Mouse (Mus musculus) neural tube, embryonic 12.5 days (tissue): ENCODE data around the gene 1110032F04Rik. TPM values are rescaled to one million over a fixed set of nuclear protein-coding genes. Genes with fewer than 3 reads are reported as not detected.

ENCODE experiments used
- ATAC-seq: fragments of 200-750 bp; cut with Nextera tagmentation; 2 replicates; pipeline ENCODE4 v1.8.0; 2017; ENCODE audit warnings: low read depth, mild to moderate bottlenecking, moderate TSS enrichment, moderate library complexity; ENCODE audit not compliant: low FRiP score
- H3K27ac ChIP-seq: fragments of 300-500 bp; sonication (generic); 2 replicates; pipeline ENCODE4 v1.5.1; 2016
- H3K27me3 ChIP-seq: fragments of 300-500 bp; sonication (generic); replicated peaks from 2 replicates; pipeline ENCODE4 v1.6.1; 2016; ENCODE audit warnings: mild to moderate bottlenecking
- H3K36me3 ChIP-seq: fragments of 300-500 bp; sonication (generic); 2 replicates; pipeline ENCODE4 v1.6.1; 2016; ENCODE audit warnings: mild to moderate bottlenecking
- H3K4me1 ChIP-seq: fragments of 300-500 bp; sonication (generic); 2 replicates; pipeline ENCODE4 v1.6.1; 2016
- H3K4me2 ChIP-seq: fragments of 300-500 bp; sonication (generic); replicated peaks from 2 replicates; pipeline ENCODE4 v1.6.1; 2016; ENCODE audit warnings: mild to moderate bottlenecking
- H3K4me3 ChIP-seq: fragments of 300-500 bp; sonication (generic); 2 replicates; pipeline ENCODE4 v1.5.1; 2016
- H3K9ac ChIP-seq: fragments of 300-500 bp; sonication (generic); 2 replicates; pipeline ENCODE4 v1.6.1; 2016; ENCODE audit warnings: mild to moderate bottlenecking
- H3K9me3 ChIP-seq: fragments of 300-500 bp; sonication (generic); 2 replicates; pipeline ENCODE4 v1.6.1; 2016; ENCODE audit warnings: mild to moderate bottlenecking
- WGBS: fragments of 180-500 bp; shearing (Covaris S2); methylation state at CpG from one replicate; pipeline ENCODE4 v1.1.7; 2016; 5-methylcytosine and 5-hydroxymethylcytosine counted together
- polyA plus RNA-seq: library from polyadenylated mRNA; unstranded; fragments of >200 nt; fragmentation: Nextera tagmentation; extraction: Ambion mirVana; gene quantifications from 2 replicates; pipeline ENCODE4 v1.2.1, GENCODE M21; 2016

The 1110032F04Rik gene
- polyA plus RNA-seq = 3.9 and 4.6 TPM in 2 replicates

DNA sequence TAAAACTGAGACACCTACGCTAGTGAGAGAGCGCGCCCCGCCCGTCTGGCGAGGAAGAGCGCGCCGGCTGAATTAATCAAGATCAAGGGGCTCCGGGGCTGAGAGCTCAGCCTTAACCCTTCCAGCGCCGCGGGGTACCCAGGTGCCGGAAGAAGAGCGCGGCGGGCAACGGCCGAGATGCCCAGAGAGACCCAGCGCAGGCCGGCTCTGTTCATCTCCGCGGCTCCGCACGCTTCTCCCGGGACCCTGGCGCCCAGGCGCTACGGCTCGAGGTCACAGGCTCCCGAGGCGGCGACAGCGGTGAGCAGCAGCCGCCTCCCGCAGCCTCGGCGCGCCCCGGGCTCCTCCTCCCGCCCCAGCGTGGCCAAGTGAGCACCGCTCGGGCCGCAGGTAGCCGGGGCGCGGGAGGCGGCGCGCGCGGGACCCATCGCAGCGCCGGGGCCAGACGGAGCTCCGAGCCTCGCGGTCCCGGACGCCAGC lies at the start of gene 1110032F04Rik:
Gene 1110032F04Rik, plus strand, starts transcription at position 376 of the 480 bp plus-strand sequence.
- Histone ChIP-seq H3K36me3 (no peaks in the 10 kb centered on the region), H3K9ac (peak within 1 kb of the TSS; percentile 74), H3K27me3 (peaks cover 23% of the 10 kb centered on the region), H3K9me3 (no peaks in the 10 kb centered on the region), H3K27ac (0 out of 2 replicates have a peak within 1 kb of the TSS, but pooled peaks have one; percentile 26), H3K4me1 (peaks cover 12% of the 10 kb centered on the region), H3K4me3 (peak within 1 kb of the TSS; percentile 70), H3K4me2 (peak within 1 kb of the TSS; percentile 100)
- ATAC-seq = peak; percentile 84
- WGBS = 1% methylated on average over 60 of the region's 62 CpGs

DNA sequence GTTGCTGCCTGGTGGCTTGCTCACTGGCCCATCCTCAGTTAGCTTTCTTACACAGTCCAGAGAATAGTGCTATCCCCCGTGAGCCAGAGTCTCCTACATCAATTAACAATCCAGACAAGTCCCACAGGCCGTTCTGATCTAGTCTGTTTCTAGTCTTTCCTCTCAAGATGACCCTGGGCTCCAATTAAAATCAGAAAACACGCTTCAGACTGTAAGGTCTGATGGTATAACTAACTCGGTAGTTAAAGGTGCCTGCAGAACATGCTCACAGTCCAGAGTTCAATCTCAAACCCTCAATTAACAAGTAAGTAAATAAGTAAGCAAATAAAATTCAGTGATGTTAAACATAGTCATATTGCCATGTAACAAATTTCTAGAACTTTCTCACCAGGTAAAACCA lies 48.0 kb upstream of the 1110032F04Rik start:
- Histone ChIP-seq H3K27ac (no peak overlapping the region), H3K4me3 (no peak overlapping the region), H3K9me3 (no peaks in the 10 kb centered on the region), H3K27me3 (no peaks in the 10 kb centered on the region), H3K4me1 (peaks cover 24% of the 10 kb centered on the region; the same call in 1 of the 2 replicates), H3K4me2 (no peak overlapping the region), H3K9ac (no peak overlapping the region), H3K36me3 (no peaks in the 10 kb centered on the region)
- no peak for ATAC-seq
- 60% methylated on average over 4 of the region's 4 CpGs for WGBS

DNA sequence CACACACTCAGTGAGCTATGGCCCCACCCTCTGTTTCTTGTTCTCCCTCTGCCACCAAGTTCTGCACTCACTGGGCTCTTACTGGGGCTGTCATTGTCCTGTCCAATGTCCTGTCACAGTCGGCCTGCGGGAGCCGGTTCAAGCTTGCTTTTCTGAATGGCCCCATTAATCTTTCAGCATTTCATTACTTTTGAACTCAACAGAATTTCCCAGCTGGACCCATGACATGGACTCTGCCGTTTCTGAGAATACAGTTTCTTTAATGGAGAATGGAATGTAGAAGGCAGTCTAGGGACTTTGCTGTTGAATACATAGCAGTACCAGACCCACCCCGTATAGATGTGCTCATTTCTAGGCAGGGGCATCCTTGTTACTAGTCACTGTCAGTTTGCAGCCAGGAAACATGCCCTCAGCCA lies 47.5 kb upstream of the 1110032F04Rik start:
- peak; percentile 79 for ATAC-seq
- Histone ChIP-seq H3K27ac (no peak overlapping the region), H3K4me2 (no peak overlapping the region), H3K9ac (no peak overlapping the region), H3K27me3 (no peaks in the 10 kb centered on the region), H3K9me3 (no peaks in the 10 kb centered on the region), H3K4me3 (no peak overlapping the region), H3K36me3 (no peaks in the 10 kb centered on the region), H3K4me1 (peaks cover 24% of the 10 kb centered on the region; the same call in 1 of the 2 replicates)
- WGBS = 13% methylated on average over 5 of the region's 5 CpGs

DNA sequence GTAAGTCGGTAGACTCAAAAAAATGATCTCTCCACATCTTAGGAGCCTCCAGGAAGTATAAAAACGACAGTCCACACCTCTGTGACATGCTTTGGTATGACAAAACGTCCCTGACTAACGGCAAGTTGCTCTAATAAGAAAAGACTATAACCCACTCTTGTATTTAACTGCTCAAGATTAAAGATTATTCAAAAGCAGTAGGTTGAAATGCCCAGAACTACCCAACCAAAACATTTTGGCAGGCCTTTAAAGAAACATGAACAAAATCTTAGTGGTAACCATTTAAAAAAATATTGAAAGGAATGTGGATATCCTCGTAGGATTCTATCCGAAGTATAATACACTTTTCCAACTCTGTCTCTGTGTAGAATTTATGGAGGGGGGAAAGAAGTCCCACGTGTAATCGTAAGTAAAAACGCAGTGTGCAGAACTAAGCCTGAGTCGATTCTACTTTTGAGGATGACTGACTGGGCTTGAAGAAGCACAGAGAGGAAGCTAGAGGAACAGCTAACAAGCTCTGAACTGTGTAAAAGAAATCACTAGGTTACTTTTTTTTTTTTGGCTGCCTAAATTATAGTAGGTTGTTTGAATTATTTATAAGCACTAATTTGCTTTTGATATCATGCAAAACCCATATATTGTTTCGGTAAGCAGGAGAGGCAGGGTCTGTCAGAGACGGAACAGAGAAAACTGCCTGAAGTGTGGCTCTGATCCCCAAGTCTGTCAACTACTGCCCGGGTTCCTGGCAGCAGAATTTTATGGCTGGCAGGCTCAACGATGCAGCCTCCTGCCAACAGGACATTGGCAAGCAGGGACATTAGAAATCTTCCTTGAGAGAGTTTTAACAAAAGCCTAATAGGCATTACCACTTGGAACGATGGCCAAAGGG lies 45.3 kb upstream of the 1110032F04Rik start:
- Histone ChIP-seq H3K27ac (no peak overlapping the region), H3K4me3 (no peak overlapping the region), H3K4me1 (peaks cover 24% of the 10 kb centered on the region; the same call in 1 of the 2 replicates), H3K36me3 (no peaks in the 10 kb centered on the region), H3K9me3 (no peaks in the 10 kb centered on the region), H3K27me3 (no peaks in the 10 kb centered on the region), H3K9ac (no peak overlapping the region), H3K4me2 (peak overlapping the region; percentile 31)
- 42% methylated on average over 15 of the region's 15 CpGs for WGBS
- ATAC-seq = no peak

DNA sequence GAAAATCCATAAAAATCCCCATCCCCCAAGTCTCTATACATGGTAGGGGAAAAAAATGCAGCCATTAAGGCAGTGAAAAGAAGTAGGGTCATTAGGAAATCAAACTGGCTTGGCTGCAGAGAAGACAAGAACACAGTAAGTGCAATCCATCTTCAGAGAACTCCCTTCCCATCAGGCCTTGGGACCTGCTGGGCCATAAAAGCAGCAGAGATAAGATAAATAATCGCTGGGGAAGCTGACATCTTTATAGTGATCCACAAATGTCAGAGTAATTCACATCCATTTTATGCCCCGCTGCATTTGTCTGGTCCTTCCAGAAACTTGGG lies 44.7 kb upstream of the 1110032F04Rik start:
- no peak overlapping the region for H3K9ac ChIP-seq
- peak; percentile 72 for ATAC-seq
- H3K4me1 ChIP-seq = peaks cover 24% of the 10 kb centered on the region; the same call in 1 of the 2 replicates
- 11% methylated on average over 2 of the region's 2 CpGs for WGBS
- no peaks in the 10 kb centered on the region for H3K36me3 ChIP-seq
- no peaks in the 10 kb centered on the region for H3K27me3 ChIP-seq
- H3K9me3 ChIP-seq = no peaks in the 10 kb centered on the region
- H3K27ac ChIP-seq = no peak overlapping the region
- H3K4me3 ChIP-seq = no peak overlapping the region
- peak overlapping the region; percentile 31 for H3K4me2 ChIP-seq

DNA sequence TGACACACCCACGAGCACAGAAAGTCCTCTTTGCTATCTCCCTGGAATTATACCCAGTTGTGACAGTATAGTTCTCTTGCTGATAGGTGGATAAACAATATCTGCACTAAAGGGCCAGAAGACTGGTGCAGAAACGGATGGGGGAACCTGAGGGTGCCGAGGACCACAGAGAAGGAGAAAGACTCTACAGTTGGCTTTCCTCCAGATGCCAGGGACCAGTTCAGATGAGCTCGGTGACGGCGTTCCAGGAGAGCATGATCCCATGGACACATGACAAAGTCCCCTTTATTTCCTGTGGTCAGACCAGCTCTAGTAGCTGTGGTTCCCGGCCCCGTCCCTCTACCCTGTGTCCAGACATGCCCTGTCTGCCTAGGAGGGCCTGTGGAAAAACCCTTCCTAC lies 44.2 kb upstream of the 1110032F04Rik start:
- no peak overlapping the region for H3K27ac ChIP-seq

DNA sequence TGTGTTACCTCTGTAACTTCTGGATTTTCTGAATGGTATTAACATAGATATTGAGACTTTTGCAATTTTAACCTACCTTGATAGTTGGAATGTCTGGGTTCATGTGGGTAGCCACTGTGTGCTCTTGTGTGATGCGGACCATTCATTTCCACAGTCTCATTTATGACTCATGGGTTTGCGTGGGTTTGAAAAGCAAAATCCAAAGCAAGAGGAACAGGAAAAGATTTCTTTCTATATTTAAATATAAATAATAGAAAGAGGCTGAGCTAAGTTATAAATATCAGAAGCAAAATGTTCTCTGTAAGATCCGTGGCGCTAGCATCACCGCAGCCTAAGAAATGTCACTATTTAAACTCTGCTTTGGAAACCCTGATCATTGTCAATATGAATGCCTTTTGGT lies 41.7 kb upstream of the 1110032F04Rik start:
- Histone ChIP-seq H3K4me3 (no peak overlapping the region), H3K4me1 (peaks cover 18% of the 10 kb centered on the region; the same call in 1 of the 2 replicates), H3K9me3 (no peaks in the 10 kb centered on the region), H3K9ac (no peak overlapping the region), H3K27me3 (no peaks in the 10 kb centered on the region), H3K27ac (no peak overlapping the region), H3K4me2 (no peak overlapping the region), H3K36me3 (no peaks in the 10 kb centered on the region)
- ATAC-seq = no peak
- 96% methylated on average over 5 of the region's 5 CpGs for WGBS

More for the DNA sequence above, 44.2 kb upstream of the 1110032F04Rik start:
- no peaks in the 10 kb centered on the region for H3K36me3 ChIP-seq
- H3K9ac ChIP-seq = no peak overlapping the region
- WGBS = 26% methylated on average over 8 of the region's 8 CpGs
- H3K4me3 ChIP-seq = no peak overlapping the region
- 0 out of 2 replicates have a peak, but pooled peaks have one; percentile 3 for ATAC-seq
- peaks cover 24% of the 10 kb centered on the region; the same call in 1 of the 2 replicates for H3K4me1 ChIP-seq
- no peaks in the 10 kb centered on the region for H3K9me3 ChIP-seq
- H3K27me3 ChIP-seq = no peaks in the 10 kb centered on the region
- peak overlapping the region; percentile 31; the same call in 1 of the 2 replicates for H3K4me2 ChIP-seq

DNA sequence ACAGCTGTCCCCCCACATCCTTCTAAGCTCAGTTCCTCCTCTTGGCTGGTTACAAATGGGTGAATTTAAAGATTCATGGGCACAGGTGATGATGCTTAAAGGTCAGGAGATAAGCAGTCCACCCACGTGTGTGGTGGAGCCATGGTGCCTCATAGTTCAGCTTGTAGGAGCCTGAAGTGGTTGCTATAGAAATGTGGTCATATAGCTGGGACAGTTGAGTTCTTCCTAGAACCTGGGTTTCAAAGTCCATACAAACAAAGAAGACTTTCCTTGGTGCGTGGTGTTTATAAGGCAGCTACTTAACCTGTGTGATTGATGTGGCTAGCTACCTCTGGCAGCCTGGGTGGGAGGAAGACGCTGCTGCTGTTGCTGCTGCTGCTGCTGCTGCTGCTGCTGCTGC lies 39.4 kb upstream of the 1110032F04Rik start:
- no peak overlapping the region for H3K27ac ChIP-seq
- no peak for ATAC-seq
- WGBS = 82% methylated on average over 3 of the region's 3 CpGs
- H3K36me3 ChIP-seq = no peaks in the 10 kb centered on the region
- H3K4me1 ChIP-seq = peaks cover 5% of the 10 kb centered on the region; the same call in 1 of the 2 replicates
- H3K27me3 ChIP-seq = no peaks in the 10 kb centered on the region
- H3K4me3 ChIP-seq = no peak overlapping the region
- no peak overlapping the region for H3K4me2 ChIP-seq
- H3K9me3 ChIP-seq = no peaks in the 10 kb centered on the region
- no peak overlapping the region for H3K9ac ChIP-seq

DNA sequence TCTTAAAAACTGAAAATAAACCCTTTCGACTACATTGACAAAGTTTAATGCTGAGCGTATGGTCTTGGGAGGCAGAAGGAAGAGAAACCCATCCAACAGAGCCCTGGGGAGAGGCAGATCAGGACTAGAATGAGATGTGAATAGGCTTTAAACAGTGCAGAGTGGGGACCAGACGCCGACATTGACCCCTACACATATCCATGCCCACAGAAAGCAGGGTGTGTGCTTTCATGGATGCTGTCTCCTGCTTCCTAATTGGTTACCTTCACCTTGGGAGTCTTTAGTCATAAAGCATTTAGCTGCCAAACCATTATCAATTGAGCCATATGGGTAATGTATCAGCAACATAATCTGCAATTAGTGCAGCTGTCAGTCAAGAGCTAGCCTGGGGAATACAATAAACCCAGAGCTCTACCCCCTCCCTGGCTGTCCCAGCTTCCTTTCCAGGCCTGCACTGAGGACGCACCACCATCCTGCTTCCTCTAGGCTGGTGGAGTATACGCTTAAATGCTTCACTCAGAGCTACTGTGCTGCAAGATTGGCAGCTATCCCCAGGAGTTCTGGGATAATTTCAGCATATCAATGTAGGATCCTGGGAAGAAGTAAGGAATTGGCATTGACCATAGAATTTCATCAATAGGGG lies 32.4 kb upstream of the 1110032F04Rik start:
- ATAC-seq = no peak
- Histone ChIP-seq H3K4me1 (no peaks in the 10 kb centered on the region), H3K36me3 (no peaks in the 10 kb centered on the region), H3K9ac (no peak overlapping the region), H3K27ac (no peak overlapping the region), H3K4me2 (no peak overlapping the region), H3K4me3 (no peak overlapping the region), H3K27me3 (no peaks in the 10 kb centered on the region), H3K9me3 (no peaks in the 10 kb centered on the region)
- 77% methylated on average over 6 of the region's 6 CpGs for WGBS

DNA sequence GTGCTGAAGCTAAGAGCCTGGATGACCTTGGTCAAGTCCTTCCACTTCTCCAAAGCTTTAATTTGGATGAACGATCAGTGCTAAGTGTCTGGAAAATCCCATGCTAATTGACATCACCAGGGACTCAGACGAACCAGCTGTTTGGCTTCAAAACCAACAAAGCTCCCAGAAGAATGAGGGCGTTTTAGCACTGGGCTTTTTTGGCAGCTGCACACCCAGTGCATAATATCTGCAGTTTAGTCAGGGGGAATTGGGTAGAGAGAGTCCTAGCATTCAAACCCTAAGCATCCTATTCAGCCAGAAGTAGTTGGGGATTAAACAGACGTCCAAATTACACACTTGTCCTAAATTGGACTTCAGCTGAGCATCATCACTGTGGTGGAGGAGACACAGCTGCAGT lies 29.2 kb upstream of the 1110032F04Rik start:
- no peak overlapping the region for H3K9ac ChIP-seq
- H3K27me3 ChIP-seq = no peaks in the 10 kb centered on the region
- 0 out of 2 replicates have a peak, but pooled peaks cover 5% of the 10 kb centered on the region for H3K9me3 ChIP-seq
- no peaks in the 10 kb centered on the region for H3K4me1 ChIP-seq
- no peak for ATAC-seq
- no peaks in the 10 kb centered on the region for H3K36me3 ChIP-seq
- no peak overlapping the region for H3K4me3 ChIP-seq
- no peak overlapping the region for H3K27ac ChIP-seq
- H3K4me2 ChIP-seq = no peak overlapping the region
- 51% methylated on average over 4 of the region's 4 CpGs for WGBS

DNA sequence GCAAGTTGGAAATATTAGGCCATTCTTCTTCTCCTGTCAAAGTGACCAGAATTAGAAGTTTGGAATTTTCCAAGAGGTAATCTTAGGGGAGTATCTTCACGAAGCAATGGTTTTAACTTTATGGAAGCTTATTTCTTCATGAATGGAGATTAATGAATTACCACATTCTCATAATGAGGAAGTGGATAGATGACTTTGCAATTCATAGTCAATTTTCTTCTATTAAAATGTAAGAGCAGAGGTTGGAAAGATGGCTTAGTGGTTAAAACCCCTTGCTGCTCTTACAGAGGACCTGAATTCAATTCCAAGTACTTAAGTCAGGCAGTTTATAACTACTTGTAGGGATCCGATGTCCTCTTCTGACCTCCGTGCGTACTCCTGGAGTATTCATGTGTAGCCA lies 25.4 kb upstream of the 1110032F04Rik start:
- H3K36me3 ChIP-seq = no peaks in the 10 kb centered on the region
- no peak overlapping the region for H3K4me2 ChIP-seq
- H3K27ac ChIP-seq = no peak overlapping the region
- WGBS = 95% methylated on average over 4 of the region's 4 CpGs
- H3K9ac ChIP-seq = no peak overlapping the region
- H3K4me1 ChIP-seq = no peaks in the 10 kb centered on the region
- H3K4me3 ChIP-seq = no peak overlapping the region
- no peaks in the 10 kb centered on the region for H3K27me3 ChIP-seq
- 0 out of 2 replicates have a peak, but pooled peaks cover 5% of the 10 kb centered on the region for H3K9me3 ChIP-seq
- ATAC-seq = no peak

DNA sequence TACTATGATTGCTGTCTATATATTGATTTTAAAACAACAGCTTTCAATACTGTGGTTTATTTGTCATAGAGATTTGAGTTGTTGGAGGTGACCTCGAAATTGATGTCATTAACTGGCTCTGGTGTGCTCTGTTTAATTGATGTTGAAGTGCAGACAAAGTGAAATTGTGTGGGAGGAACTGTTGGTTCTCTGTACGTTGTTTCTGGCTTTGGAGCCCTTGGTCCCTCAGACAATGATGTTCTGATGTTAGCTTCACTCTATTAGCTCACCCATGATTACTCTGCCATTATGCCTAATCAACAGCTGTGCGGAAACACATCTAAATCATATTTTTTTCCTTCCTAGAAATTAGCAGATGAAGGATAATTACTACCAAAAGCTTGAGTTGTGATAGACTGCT lies 21.1 kb upstream of the 1110032F04Rik start:
- 69% methylated on average over 3 of the region's 3 CpGs for WGBS
- Histone ChIP-seq H3K4me3 (no peak overlapping the region), H3K4me2 (no peak overlapping the region), H3K9me3 (0 out of 2 replicates have a peak, but pooled peaks cover 5% of the 10 kb centered on the region), H3K27ac (no peak overlapping the region), H3K9ac (no peak overlapping the region), H3K4me1 (no peaks in the 10 kb centered on the region), H3K36me3 (no peaks in the 10 kb centered on the region), H3K27me3 (no peaks in the 10 kb centered on the region)
- ATAC-seq = no peak
